Comparison of ENCODE assay signal across 25 mouse cellular contexts in the genomic region with DNA sequence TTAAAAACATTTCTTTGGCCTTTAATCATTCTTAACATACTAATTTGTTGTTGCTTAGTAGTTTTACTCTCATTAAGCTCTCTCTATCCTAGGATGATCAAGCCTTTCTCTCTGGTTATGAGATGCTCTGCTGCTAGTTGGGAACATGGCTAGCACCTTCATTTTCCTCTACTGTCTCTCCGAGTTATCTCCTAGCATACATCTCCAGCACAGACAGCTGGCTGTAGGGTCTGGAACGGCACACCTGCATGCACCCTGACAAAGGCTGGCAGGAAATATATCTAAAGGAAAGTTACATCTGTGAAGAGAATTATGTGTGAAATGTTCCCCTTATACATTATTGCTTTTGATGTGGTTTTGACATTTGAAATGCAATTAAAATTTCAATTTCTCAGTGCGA. TPM values are rescaled to one million over a fixed set of nuclear protein-coding genes. Genes with fewer than 3 reads are reported as not detected.
"Had no signal": no experiment of that assay in that cellular context is flagged by ENCODE, and none has a peak within 500 bp of the region (broad histone marks: within the 10 kb centered on the region; RNA-seq: fewer than 3 reads in every experiment).

No protein-coding gene starts in this region.

- ATAC-seq: hindbrain, embryonic 16.5 days; inflammation-experienced regulatory T-cells, adult 6 months; intestine, embryonic 15.5 days; intestine, postnatal 0 days had no signal

- DNase-seq: gastrocnemius, postnatal 14 days; gastrocnemius, postnatal 36 days; heart, adult 18-20 months; heart, postnatal 14 days; heart, postnatal 36 days; kidney, adult 18-20 months; kidney, adult 8-10 months; kidney, postnatal 10 days; kidney, postnatal 25 days; kidney, postnatal 4 days; liver had no signal

- H3K4me1 ChIP-seq: heart, embryonic 13.5 days; heart, embryonic 15.5 days; intestine, embryonic 15.5 days; limb, embryonic 10.5 days; limb, embryonic 12.5 days had no signal

- H3K27me3 ChIP-seq: heart, embryonic 13.5 days; heart, embryonic 15.5 days; intestine, embryonic 15.5 days; limb, embryonic 12.5 days had no signal

- H3K9ac ChIP-seq: heart, embryonic 13.5 days; heart, embryonic 15.5 days; hindbrain, embryonic 14.5 days; intestine, embryonic 15.5 days; limb, embryonic 12.5 days had no signal

- H3K4me3 ChIP-seq: heart, embryonic 13.5 days; heart, embryonic 15.5 days; intestine, embryonic 15.5 days; layer of hippocampus, adult 2 months; left cerebral cortex, adult 2 months; limb, embryonic 10.5 days; limb, embryonic 12.5 days had no signal

- H3K9me3 ChIP-seq: heart, embryonic 13.5 days; heart, embryonic 15.5 days; intestine, embryonic 15.5 days; limb, embryonic 10.5 days; limb, embryonic 12.5 days had no signal

- H3K36me3 ChIP-seq: heart, embryonic 13.5 days; heart, embryonic 15.5 days; intestine, embryonic 15.5 days; limb, embryonic 10.5 days; limb, embryonic 12.5 days had no signal

- H3K4me2 ChIP-seq: heart, embryonic 11.5 days; heart, embryonic 13.5 days; heart, embryonic 15.5 days; hindbrain, embryonic 14.5 days; intestine, embryonic 15.5 days; limb, embryonic 12.5 days; liver, embryonic 11.5 days had no signal

- H3K27ac ChIP-seq: heart, embryonic 13.5 days; heart, embryonic 15.5 days; hindbrain, embryonic 14.5 days; intestine, embryonic 15.5 days; layer of hippocampus, adult 2 months; left cerebral cortex, adult 2 months; limb, embryonic 10.5 days; limb, embryonic 12.5 days had no signal

RNA-seq across cellular contexts. Expression of a gene that starts 42.5 kb away (rescaled TPM):
- polyA plus RNA-seq: gonadal fat pad, adult 2 months had no signal
